Comparison of ENCODE assay signal across 9 mouse cellular contexts in genomic region chr8:93932873-93933272, GRCm38 (mm10).
DNase-seq lines count a peak whose midpoint lies in the region; ATAC-seq and TF ChIP-seq lines count a peak whose summit lies in the region.
"Had no signal": no experiment of that assay in that cellular context is flagged by ENCODE, and none has a peak within 500 bp of the region (broad histone marks: within the 10 kb centered on the region; RNA-seq: fewer than 3 reads in every experiment).

No protein-coding gene starts in this region.

- TF ChIP-seq CTCF in forebrain, postnatal 0 days (IDR thresholded peaks at IDR 0.05; ENCODE audit: low read depth): peak; percentile 92

- H3K27me3 ChIP-seq in forebrain, postnatal 0 days (ENCODE audit: insufficient read depth, low read length): no peaks in the 10 kb centered on the region
- no peaks in the 10 kb centered on the region for H3K27me3 ChIP-seq in hindbrain, embryonic 14.5 days (ENCODE audit: control insufficient read depth, insufficient read depth, low read length)
- H3K27me3 ChIP-seq: lung, embryonic 15.5 days had no signal

- peak; percentile 86 for ATAC-seq in forebrain, postnatal 0 days
- ATAC-seq in hindbrain, embryonic 14.5 days (ENCODE audit: low FRiP score): peak; percentile 70

- H3K4me1 ChIP-seq in forebrain, postnatal 0 days (ENCODE audit: insufficient read depth): 0 out of 2 replicates have a peak, but pooled peaks cover 4% of the 10 kb centered on the region
- no peaks in the 10 kb centered on the region for H3K4me1 ChIP-seq in hindbrain, embryonic 14.5 days (replicated peaks; ENCODE audit: control insufficient read depth, insufficient read depth, low read length)
- H3K4me1 ChIP-seq: lung, embryonic 15.5 days had no signal

- H3K9ac ChIP-seq in forebrain, postnatal 0 days: no peak overlapping the region
- no peak overlapping the region for H3K9ac ChIP-seq in hindbrain, embryonic 14.5 days
- H3K9ac ChIP-seq: lung, embryonic 15.5 days had no signal

- peaks cover 10% of the 10 kb centered on the region; the same call in 1 of the 2 replicates for H3K36me3 ChIP-seq in forebrain, postnatal 0 days (ENCODE audit: insufficient read depth)
- H3K36me3 ChIP-seq in hindbrain, embryonic 14.5 days (replicated peaks; ENCODE audit: control insufficient read depth, insufficient read depth): peaks cover 5% of the 10 kb centered on the region
- H3K36me3 ChIP-seq: lung, embryonic 15.5 days had no signal

- H3K27ac ChIP-seq in forebrain, postnatal 0 days (ENCODE audit: low read depth, low read length): peak overlapping the region; percentile 54
- no peak overlapping the region for H3K27ac ChIP-seq in hindbrain, embryonic 14.5 days
- H3K27ac ChIP-seq: lung, embryonic 15.5 days had no signal

- no peaks in the 10 kb centered on the region for H3K9me3 ChIP-seq in forebrain, postnatal 0 days (ENCODE audit: low read length)
- no peaks in the 10 kb centered on the region for H3K9me3 ChIP-seq in hindbrain, embryonic 14.5 days (ENCODE audit: control insufficient read depth, low read length)
- H3K9me3 ChIP-seq: lung, embryonic 15.5 days had no signal

- no peak overlapping the region for H3K4me2 ChIP-seq in forebrain, postnatal 0 days (ENCODE audit: low read depth)
- H3K4me2 ChIP-seq in hindbrain, embryonic 14.5 days (replicated peaks): no peak overlapping the region
- H3K4me2 ChIP-seq: lung, embryonic 15.5 days had no signal

- peak; percentile 87 for DNase-seq in NIH3T3 (ENCODE audit: low read depth)
- peak; percentile 90 to 92 for DNase-seq in cerebellum, adult 18-20 months
- DNase-seq in forebrain, postnatal 0 days: peak; percentile 84
- DNase-seq in hindbrain, embryonic 14.5 days (ENCODE audit: low spot score): peak; percentile 79
- DNase-seq in layer of hippocampus, postnatal 25 days (ENCODE audit: extremely low spot score in 1 of 2, low spot score in 1 of 2): peak; percentile 82 to 90
- DNase-seq in lung, postnatal 4 days: peak; percentile 73 to 84
- DNase-seq in right cerebral cortex, adult 18-20 months: peak; percentile 84
- DNase-seq in thymus, postnatal 4 days: peak; percentile 86

- H3K4me3 ChIP-seq in forebrain, postnatal 0 days (ENCODE audit: low read depth, low read length): no peak overlapping the region
- H3K4me3 ChIP-seq in hindbrain, embryonic 14.5 days (replicated peaks; ENCODE audit: low read length): no peak overlapping the region
- H3K4me3 ChIP-seq: lung, embryonic 15.5 days had no signal

- 15% methylated on average over 6 of the region's 6 CpGs for WGBS in forebrain, postnatal 0 days
- 27% methylated on average over 6 of the region's 6 CpGs for WGBS in hindbrain, embryonic 14.5 days
